Mouse (Mus musculus) mammary gland, adult 2 months (tissue): ENCODE data around the gene Wdr48. TPM values are rescaled to one million over a fixed set of nuclear protein-coding genes. Genes with fewer than 3 reads are reported as not detected.

ENCODE experiments used
- polyA plus RNA-seq: library from polyadenylated mRNA; depleted of rRNA; stranded (reverse); fragments of >200 nt; gene quantifications from 2 replicates; pipeline ENCODE4 v1.2.3, GENCODE M21; 2012; ENCODE audit warnings: low replicate concordance; rRNA removed

Gene Wdr48
- 32.9 and 57.8 TPM in 2 replicates for polyA plus RNA-seq

DNA sequence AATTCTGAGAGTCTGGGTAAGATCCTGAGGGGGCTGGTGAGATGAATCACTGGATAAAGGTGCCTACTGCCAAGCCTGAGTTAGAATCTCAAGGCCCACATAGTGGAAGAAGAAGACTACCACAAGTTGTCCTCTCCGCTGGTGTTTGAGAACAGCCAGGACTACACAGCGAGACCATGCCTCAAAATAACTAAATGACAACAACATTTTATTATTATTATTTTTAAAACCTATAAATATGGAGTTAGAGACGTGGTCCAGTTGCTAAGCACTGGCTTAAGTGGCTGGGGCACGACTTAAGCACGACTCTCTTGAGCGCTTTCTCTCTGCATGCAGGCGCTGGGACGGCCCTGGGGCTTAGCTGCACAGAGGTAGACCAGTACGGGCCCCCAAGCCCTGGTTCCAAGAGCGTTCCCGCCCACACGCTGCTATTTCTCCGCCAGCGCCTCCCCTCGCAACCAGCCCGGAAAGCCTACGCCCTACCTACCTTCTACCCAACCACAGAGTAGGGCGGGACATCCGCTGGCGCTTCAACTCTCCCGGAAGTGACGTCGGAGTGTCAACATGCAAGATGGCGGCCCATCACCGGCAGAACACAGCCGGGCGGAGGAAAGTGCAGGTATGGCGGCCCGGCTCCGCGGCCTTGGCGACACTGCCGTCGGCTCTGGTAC is at the start of gene Wdr48:
Wdr48 (plus strand) TSS at position 540 of the 671 bp plus-strand sequence.

DNA sequence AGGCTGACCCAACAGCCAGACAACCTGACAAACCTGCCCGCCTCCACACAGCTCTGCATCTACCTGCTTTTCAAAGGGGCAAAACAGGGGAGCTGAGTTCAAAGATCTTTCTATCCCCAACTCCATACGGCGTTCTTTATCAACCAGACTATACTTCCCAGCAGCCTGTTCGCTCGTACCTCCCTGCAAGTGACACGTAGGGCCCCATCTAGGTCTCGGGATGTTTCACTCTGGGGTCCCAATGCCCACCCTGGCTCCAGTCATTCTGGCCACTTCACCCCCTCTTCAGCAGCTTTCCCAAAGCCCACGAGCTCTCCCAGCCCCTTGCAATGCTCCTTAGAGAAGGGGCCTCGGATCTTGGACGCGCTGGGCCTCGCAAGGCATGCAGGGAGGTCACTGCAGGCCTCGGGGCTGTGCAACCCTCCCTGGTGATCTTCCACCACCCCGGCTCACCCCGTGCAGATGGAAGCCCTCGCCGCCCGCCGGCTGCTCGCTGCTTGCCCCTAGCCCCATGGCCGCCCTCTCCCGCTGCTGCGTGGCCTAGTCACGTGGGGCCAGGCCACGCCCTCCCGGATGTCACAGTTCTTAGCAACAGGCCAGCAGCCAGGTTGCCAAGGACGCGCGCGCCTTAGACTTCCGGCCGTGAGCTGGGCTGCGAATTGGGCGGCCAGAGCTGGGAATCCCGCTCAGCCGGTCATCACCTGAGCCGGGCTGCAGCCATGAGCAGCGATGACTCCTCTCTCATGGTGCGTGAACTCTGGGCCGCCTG is 42.5 kb downstream of the Wdr48 start, which contains the start of the genes Gorasp1 and Ttc21a:
Gorasp1 (minus strand) TSS at position 561 of the 769 bp plus-strand sequence.
Ttc21a (plus strand) TSS at position 602 of the 769 bp plus-strand sequence.

Other genes with a start within 250 kb of the Wdr48 start
- gene Scn10a, start 175.6 kb upstream of the Wdr48 start, polyA plus RNA-seq, result not detected in 2 replicates
- gene Scn11a, start 69.4 kb upstream of the Wdr48 start, polyA plus RNA-seq, result 0.04 TPM in 1 of 2 replicates, not detected in the other
- gene Gorasp1, start 42.7 kb downstream of the Wdr48 start, polyA plus RNA-seq, result 19.6 and 20.2 TPM in 2 replicates
- 0.04 TPM in 1 of 2 replicates, not detected in the other for gene Ttc21a, start 42.7 kb downstream of the Wdr48 start, polyA plus RNA-seq
- gene Csrnp1, start 89.8 kb downstream of the Wdr48 start, polyA plus RNA-seq, result 33.6 and 79.3 TPM in 2 replicates
- gene Xirp1, start 128.7 kb downstream of the Wdr48 start, polyA plus RNA-seq, result 0.10 and 6.6 TPM in 2 replicates
- gene Cx3cr1, start 175.0 kb downstream of the Wdr48 start, polyA plus RNA-seq, result 6.1 and 7.7 TPM in 2 replicates
- 2.1 and 3.3 TPM in 2 replicates for gene Ccr8, start 197.2 kb downstream of the Wdr48 start, polyA plus RNA-seq
- gene Slc25a38, start 215.5 kb downstream of the Wdr48 start, polyA plus RNA-seq, result 34.4 and 38.0 TPM in 2 replicates
- gene Rpsa, start 232.8 kb downstream of the Wdr48 start, polyA plus RNA-seq, result 3,365 and 4,378 TPM in 2 replicates